Mouse (Mus musculus) adrenal gland, postnatal 14 days (tissue): ENCODE results near the gene Nek10. TPM values are rescaled to one million over a fixed set of nuclear protein-coding genes. Genes with fewer than 3 reads are reported as not detected.
A peak's percentile ranks its signal among the peaks of the same experiment; 100 is the strongest.
"Not testable (repeated sequence)": the region's sequence is repeated elsewhere in the genome, so short reads cannot be mapped to it uniquely, and the experiment has no call there.

Experiments
- DNase-seq: peaks from one replicate; pipeline ENCODE4 v3.0.0; 2021; ENCODE audit warnings: mixed read lengths
- total RNA-seq: library from RNA; stranded (reverse); gene quantifications from 2 replicates; pipeline ENCODE4 v1.2.3, GENCODE M21; 2021

Nek10 gene
- total RNA-seq, 1 experiment from 2014 or later: 0.11 TPM

DNA sequence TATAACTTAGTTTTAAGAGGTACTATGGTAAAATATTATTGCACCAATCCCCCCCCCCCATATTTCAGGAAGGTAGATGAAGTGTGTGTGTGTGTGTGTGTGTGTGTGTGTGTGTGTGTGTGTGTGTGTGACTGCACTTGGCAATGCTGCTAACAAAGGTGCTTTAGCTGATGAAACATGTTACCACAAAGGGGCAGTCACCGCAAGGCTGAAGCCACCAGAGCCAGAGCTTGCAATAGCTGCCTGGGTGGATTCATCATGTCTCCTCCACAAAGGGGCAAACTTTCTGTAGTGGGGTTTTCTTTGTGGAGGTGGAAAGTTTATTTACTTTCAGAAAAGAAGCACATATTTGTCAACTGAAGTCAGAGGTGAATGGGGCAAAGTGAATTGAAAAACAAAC lies 67.9 kb downstream of the Nek10 start:
- DNase-seq: no peak

DNA sequence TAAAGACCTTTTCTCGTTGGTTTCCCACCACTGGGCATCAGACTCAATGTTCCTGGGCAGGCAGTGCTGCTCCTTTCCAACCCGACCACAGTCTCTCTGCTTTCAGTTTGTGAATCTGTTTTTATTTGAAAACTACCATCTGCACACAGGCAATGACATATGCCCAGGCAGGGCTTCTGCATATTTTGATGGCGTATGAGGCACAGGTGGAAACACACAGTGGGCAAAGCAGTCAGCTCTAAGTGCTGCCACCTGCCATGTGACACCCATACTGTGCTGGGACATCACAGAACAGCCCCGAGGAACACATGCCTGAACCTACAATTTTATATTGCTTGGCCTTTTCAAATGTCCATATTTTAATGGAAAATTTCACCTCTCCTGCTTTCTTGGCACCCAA lies 68.5 kb downstream of the Nek10 start:
- DNase-seq: no peak

- DNase-seq: peak; percentile 40
Observed at GRCm38 (mm10) chr14:14893932-14894652, 90.9 kb downstream of the Nek10 start.

DNA sequence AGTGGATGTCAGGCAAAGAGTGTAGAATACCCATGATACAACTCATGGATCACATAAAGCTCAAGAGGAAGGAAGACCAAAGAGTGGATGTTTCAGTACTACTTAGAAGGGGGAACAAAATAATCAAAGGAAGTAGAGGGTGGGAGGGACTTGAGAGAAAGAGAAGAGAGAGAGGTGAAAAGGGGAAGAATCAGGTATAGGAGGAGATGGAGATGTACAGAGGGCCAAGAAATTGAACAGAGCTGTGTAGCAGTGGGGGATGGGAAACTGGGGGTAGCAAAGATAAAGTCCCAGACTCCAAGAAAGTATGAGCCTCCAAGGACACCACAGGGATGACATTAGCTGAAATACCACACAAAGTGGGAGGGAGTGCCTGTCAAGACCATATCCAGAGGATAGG lies 91.6 kb downstream of the Nek10 start:
- DNase-seq: no peak

DNA sequence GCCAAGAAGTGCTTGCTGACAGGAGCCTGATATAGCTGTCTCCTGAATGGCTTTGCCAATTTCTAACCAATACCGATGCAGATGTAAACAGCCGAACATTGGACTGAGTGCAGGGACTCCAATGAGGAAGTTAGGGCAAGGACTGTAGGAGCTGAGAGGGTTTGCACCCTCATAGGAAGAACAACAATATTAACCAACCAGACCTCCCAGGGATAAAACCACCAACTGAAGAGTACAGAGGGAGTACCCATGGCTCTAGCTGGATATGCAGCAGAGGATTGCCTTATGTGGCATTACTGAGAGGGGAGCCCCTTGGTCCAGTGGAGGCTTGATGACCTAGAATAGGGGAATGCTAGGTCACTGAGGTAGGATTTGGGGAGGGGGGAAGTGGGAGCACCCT lies 92.1 kb downstream of the Nek10 start:
- no peak for DNase-seq

GRCm38 (mm10) chr14:14896399-14897136 lies 93.4 kb downstream of the Nek10 start:
- DNase-seq: no peak

- DNase-seq: peak; percentile 75
Observed at GRCm38 (mm10) chr14:14904750-14905529, 101.7 kb downstream of the Nek10 start.

GRCm38 (mm10) chr14:14905530-14905852 lies 102.3 kb downstream of the Nek10 start:
- no peak for DNase-seq

DNA sequence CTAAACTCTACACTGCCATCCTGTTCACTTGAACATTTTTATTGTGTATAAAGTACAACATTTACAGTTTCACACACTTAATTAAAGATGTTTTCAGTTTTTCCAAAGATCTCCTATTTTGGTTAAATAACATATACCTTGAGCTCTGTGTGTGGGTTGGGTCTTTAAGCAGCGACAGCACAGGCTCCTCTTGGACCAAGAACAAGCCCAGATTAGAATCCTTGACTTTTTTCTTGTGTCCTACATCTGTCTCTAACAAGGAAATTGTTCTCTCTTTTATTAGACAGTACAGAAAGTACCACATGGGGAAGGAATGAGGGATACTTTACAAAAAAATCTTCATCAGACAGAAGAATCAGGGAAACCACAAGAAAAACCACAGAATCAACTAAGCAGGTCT lies 122.4 kb downstream of the Nek10 start:
- no peak for DNase-seq

DNA sequence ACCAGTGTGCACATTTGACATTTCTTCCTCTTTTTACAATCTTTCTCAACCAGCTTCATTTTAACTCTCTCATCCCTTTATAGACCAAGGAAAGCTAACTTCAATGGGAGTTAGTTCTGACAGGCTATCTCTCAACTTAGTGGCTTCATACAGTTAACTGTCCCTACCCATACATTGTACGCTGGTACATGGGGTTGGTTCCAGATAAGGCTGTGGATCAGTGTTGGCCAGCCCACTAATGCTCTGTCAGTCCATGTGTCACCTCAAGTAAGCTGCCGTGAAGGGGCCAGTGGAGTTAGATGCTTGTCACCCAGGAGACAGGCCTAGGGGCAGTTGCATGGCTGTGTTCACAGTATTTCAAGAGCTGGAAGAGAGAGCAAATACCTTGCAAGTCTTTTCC lies 124.3 kb downstream of the Nek10 start:
- DNase-seq: no peak

GRCm38 (mm10) chr14:14934977-14935376 lies 131.8 kb downstream of the Nek10 start:
- DNase-seq: no peak

DNA sequence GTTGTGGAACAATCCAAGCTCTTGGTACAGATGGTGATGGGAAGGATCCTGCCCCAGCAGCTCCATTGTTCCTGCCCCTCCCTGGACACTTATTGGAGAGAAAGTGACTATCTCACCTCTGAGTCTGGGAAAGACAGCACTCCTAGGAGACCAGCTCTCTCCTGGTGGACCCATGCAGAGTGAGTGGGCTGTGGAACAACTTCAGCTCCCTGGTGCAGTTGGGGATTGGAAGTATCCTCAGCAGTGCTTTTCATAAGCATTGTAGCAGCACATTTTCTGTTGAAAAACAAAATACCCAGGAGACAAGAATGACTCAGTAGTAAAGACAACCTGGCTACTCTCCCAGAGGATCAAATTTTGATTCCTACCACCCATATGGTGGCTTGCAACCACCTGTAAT lies 142.7 kb downstream of the Nek10 start:
- no peak for DNase-seq

- DNase-seq: no peak
Observed at GRCm38 (mm10) chr14:14949023-14949422, 145.8 kb downstream of the Nek10 start.

DNA sequence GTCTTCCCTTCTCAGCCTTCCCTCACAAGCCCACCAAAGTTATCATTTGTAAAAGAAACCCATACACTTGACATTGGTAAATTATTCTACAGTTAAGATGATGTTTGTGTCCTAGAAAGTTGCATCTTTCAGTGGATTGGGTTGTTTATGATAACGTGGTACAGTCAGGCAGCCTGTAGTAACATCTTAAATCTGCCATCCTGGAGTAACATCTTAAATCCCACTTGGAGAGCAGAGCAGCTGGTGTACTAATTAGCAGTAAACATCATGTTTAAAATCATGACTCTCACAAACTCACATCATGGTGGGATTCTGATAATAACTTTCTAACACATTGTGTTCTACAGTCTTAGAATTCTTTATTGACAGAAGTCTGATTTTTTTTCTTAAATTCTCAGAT lies 148.6 kb downstream of the Nek10 start:
- no peak for DNase-seq

- DNase-seq: no peak
Observed at GRCm38 (mm10) chr14:14959780-14960440, 156.7 kb downstream of the Nek10 start.

DNA sequence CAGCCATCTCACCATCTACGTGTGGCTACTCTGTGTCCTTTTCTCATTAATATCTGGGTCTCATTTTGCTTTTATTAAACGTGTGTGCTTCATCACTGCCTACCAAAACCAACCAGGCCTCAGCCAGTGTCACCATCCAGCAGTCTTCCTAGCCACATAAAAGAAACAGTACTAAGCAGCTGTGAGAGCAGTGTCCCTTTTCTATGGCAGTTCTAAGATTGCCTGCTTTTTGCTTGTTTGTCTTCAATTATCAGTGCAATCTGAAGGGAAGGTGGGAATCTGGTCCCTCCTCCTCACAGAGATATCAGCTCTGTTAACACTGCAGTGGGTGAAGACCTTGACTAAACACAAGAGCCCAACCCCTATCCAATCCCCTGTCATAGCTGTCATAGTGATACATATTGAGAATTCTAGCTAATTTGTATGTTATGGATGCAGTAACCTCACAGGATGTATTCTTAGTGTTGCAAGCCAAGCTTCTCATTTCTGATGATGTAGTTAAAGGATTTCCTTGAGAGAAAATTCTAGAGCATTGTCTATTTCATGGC lies 157.3 kb downstream of the Nek10 start:
- DNase-seq: no peak

GRCm38 (mm10) chr14:14970633-14971032 lies 167.4 kb downstream of the Nek10 start:
- no peak for DNase-seq

DNA sequence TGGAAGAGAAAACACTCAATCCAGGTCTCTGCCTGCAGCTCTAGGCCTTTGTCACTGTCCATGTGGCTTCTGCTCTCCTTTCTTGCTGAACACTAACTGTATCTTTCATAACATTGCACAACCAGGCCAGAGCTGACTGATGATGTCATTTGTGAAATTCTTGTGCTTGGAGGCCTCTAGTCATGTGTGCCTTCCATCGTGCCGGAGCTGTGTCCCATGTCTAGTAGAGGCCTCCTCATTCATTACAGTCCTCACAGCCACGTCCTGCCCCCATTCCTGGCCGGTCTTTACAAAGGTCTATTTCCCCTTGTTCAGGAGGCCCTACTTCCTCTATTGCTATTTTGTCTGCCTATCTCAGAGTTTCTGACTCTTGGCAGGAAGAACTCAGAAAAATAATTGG lies 167.8 kb downstream of the Nek10 start:
- peak; percentile 33 for DNase-seq

DNA sequence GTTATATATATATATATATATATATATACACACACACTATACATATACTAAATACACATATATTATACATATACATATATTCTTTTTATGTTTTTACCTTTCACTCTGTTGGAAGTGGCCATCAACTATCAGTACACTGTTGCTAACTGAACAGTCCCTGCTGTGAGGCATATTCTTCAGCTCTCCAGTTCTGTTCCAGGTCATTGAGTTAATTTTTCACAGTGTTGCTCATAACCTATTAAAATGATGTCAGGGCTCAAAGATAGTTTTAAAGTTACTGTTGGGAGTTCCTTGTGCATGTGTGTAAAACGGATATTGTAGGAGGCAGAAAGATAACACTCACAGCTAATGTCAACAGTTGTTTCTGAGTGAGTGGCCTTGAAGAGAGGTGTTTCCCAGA lies 170.9 kb downstream of the Nek10 start:
- no peak for DNase-seq

DNA sequence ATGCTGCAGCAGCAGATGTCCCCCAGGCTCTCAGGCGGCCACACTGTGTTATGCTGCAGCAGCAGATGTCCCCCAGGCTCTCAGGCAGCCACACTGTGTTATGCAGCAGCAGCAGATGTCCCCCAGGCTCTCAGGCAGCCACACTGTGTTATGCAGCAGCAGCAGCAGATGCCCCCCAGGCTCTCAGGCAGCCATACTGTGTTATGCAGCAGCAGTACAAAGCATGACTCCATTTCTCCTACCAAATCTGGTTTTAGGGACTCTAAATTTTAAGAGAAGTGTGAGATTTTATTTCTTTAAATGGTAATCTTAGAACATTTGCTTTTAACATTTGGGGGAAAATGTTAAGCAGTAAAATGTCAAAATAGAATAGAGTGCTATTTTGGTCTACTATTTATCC lies 180.9 kb downstream of the Nek10 start:
- not testable (repeated sequence) for DNase-seq

DNA sequence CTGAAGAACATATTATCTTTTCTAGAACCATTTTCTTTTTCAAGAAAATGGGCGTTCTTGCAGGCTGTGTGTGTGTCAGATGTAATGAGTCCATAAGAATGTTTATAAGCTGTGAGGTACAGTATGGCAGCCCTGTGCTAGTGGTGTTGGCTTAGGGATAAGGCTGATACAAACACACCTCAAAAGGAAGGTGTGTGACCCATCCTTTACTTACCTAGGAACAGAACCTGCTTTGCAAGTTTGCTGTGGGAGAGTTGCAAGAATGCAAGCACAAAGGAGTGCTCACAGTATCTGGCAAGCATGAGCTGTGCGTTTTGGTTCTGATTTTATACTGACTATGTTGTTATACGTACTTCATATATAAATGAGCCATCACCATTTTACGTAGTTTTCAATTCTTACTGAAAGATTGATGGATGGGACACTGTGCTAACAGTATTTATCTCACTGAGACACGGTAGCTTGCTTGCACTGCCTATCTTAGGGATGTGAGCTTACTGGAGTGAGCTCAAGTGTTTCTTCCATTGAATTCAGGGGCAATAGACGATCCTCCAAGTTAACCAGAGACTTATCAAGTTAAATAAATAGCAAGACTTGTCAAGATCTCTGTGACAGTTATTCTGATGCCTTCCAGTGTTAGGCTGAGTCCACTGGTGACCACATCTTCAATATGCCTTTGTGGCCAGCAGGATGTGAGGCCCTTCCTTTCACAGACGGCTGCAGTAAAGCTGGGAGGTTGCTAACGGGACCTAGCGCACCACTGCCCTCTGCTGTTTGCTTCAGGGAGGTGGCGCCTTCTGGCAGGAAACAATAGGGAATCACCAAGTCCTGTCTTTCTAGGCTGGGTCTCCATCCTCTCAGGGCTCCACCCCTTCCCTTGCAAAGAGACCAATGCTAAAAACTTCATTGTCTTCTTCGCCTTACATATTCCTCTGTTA lies 181.8 kb downstream of the Nek10 start:
- peak; percentile 78 for DNase-seq
